Mouse (Mus musculus): ENCODE results near the gene Gm4491. TPM values are rescaled to one million over a fixed set of nuclear protein-coding genes. Genes with fewer than 3 reads are reported as not detected.

The Gm4491 gene
- polyA plus RNA-seq (2014; fragmentation: Illumina TruSeq; extraction: RNeasy Lipid Tissue Mini Kit (QIAGEN cat#74804)) = not detected

DNA sequence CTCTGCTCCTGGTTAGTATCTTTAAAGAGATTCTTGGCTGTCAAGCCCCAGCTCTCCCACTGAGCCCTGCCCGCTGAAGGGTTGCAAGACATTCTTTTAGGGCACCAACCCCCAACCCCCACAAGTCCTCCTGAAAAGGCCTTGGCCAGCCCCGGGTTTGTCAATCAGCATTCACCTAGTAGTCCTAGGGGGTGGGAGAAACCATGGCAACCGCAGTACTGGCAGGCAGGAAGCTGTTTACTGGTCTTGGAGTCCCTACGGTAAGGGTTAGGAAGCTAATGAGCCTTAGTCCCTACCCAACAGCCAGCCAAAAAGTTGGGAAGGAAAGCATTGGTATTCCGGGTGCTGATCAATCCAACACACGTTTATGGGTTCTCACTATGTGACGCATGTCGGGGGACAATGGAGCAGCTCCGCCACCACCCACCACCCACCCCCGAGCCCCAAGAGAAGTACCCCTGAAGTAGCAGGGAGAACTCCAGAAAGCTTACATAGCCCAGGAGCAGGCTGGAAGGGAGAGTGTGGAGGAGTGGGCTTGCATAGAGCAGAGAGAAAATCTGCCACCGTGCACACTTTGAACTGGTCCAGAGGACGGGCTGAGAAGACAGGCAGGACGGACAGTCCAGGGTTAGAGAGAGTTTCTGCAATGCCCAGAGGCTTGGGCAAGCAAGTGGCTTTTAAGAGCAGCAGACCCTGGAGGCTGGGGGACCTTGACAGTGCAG, at the start of gene Gm4491:
Gene Gm4491, minus strand, starts transcription at position 61 of the 722 bp plus-strand sequence.

GRCm38 (mm10) chr14:57133161-57133661, 17.5 kb upstream of the Gm4491 start, which contains the start of gene Gjb6:
Gene Gjb6, minus strand, starts transcription at chr14:57133611.

GRCm38 (mm10) chr14:57104106-57105023, 11.3 kb downstream of the Gm4491 start, which contains the start of gene Gjb2:
Gene Gjb2, minus strand, starts transcription at chr14:57104702.

Other genes starting within 250 kb of the Gm4491 start
- 297 TPM for gene Zmym2, start 229.2 kb downstream of the Gm4491 start, polyA plus RNA-seq (2014; fragmentation: Illumina TruSeq; extraction: RNeasy Lipid Tissue Mini Kit (QIAGEN cat#74804))
- not detected for gene Gja3, start 57.8 kb downstream of the Gm4491 start, polyA plus RNA-seq (2014; fragmentation: Illumina TruSeq; extraction: RNeasy Lipid Tissue Mini Kit (QIAGEN cat#74804))
- 0.37 TPM for gene Gjb2, start 11.2 kb downstream of the Gm4491 start, polyA plus RNA-seq (2014; fragmentation: Illumina TruSeq; extraction: RNeasy Lipid Tissue Mini Kit (QIAGEN cat#74804))
- gene Gjb6, start 17.7 kb upstream of the Gm4491 start, polyA plus RNA-seq (2014; fragmentation: Illumina TruSeq; extraction: RNeasy Lipid Tissue Mini Kit (QIAGEN cat#74804)) = not detected